Mouse (Mus musculus) olfactory bulb, adult 2 months (tissue): Measurements from ENCODE around the gene Med25. TPM values are rescaled to one million over a fixed set of nuclear protein-coding genes. Genes with fewer than 3 reads are reported as not detected.

Experiments
- H3K27ac ChIP-seq: fragments of 200-500 bp; 2 replicates; pipeline ENCODE4 v1.5.1; 2012; ENCODE audit warnings: low read depth, low read length; ENCODE audit not compliant: insufficient read depth
- H3K4me1 ChIP-seq: fragments of 200-500 bp; 2 replicates; pipeline ENCODE4 v1.6.1; 2012; ENCODE audit warnings: low read length; ENCODE audit not compliant: control insufficient read depth, insufficient read depth
- H3K4me3 ChIP-seq: fragments of 200-500 bp; 2 replicates; pipeline ENCODE4 v1.5.1; 2012; ENCODE audit warnings: mild to moderate bottlenecking, low read depth, low read length, moderate library complexity; ENCODE audit not compliant: insufficient read depth
- CTCF ChIP-seq: fragments of 200-500 bp; IDR thresholded peaks from 2 replicates; pipeline ENCODE4 v1.5.1; 2012; ENCODE audit warnings: low read depth, mild to moderate bottlenecking, low read length, moderate library complexity; ENCODE audit not compliant: insufficient read depth
- POLR2A ChIP-seq: fragments of 200-500 bp; IDR thresholded peaks from 2 replicates; pipeline ENCODE4 v1.6.1; 2012; ENCODE audit warnings: mild to moderate bottlenecking, low read depth, low read length, moderate library complexity; ENCODE audit not compliant: insufficient read depth
- WGBS: fragments of 180-500 bp; shearing (Covaris S2); methylation state at CpG from one replicate; pipeline ENCODE4 v1.1.7; 2018; 5-methylcytosine and 5-hydroxymethylcytosine counted together
- polyA plus RNA-seq: library from polyadenylated mRNA; stranded (reverse); fragments of >200 nt; gene quantifications from 2 replicates; pipeline ENCODE4 v1.2.4, GENCODE M21; 2012; ENCODE audit warnings: low replicate concordance; ENCODE audit not compliant: missing spikeins, insufficient read depth, insufficient read length

The Med25 gene
- polyA plus RNA-seq, 1 experiment = not detected

- TF ChIP-seq CTCF (peak; percentile 68), POLR2A (no peak)
- 40% methylated on average over 22 of the region's 22 CpGs for WGBS
- Histone ChIP-seq H3K4me3 (no peak overlapping the region), H3K27ac (no peak overlapping the region), H3K4me1 (peaks cover 52% of the 10 kb centered on the region)
These were observed 31.7 kb downstream of the Med25 start for GRCm38 (mm10) chr7:44860576-44861428.

GRCm38 (mm10) chr7:44859896-44860295, 32.6 kb downstream of the Med25 start:
- Histone ChIP-seq H3K4me1 (peaks cover 47% of the 10 kb centered on the region), H3K27ac (no peak overlapping the region), H3K4me3 (no peak overlapping the region)
- TF ChIP-seq POLR2A = no peak
- no peak for TF ChIP-seq CTCF
- 89% methylated on average over 11 of the region's 11 CpGs for WGBS

- 27% methylated on average over 8 of the region's 8 CpGs for WGBS
- Histone ChIP-seq H3K27ac (no peak overlapping the region), H3K4me1 (peaks cover 41% of the 10 kb centered on the region), H3K4me3 (peak overlapping the region; percentile 91)
- TF ChIP-seq POLR2A (no peak), CTCF (no peak)
These were observed 34.6 kb downstream of the Med25 start for GRCm38 (mm10) chr7:44857905-44858304.

GRCm38 (mm10) chr7:44857042-44857552, 35.4 kb downstream of the Med25 start, which contains the start of gene Pnkp:
Pnkp (plus strand) TSS chr7:44857139.
- Histone ChIP-seq H3K4me1 (peaks cover 44% of the 10 kb centered on the region), H3K27ac (peak within 1 kb of the TSS; percentile 59), H3K4me3 (peak within 1 kb of the TSS; percentile 91)
- under 1% methylated on average over 32 of the region's 32 CpGs for WGBS
- TF ChIP-seq CTCF (no peak), POLR2A (peak; percentile 54; the same call in 1 of the 2 replicates)

- peak overlapping the region; percentile 59 for H3K27ac ChIP-seq
- H3K4me3 ChIP-seq = no peak overlapping the region
- WGBS = 68% methylated on average over 9 of the region's 9 CpGs
- TF ChIP-seq POLR2A (no peak), CTCF (no peak)
- peaks cover 47% of the 10 kb centered on the region for H3K4me1 ChIP-seq
These were observed 36.1 kb downstream of the Med25 start for GRCm38 (mm10) chr7:44856265-44856916.

- Histone ChIP-seq H3K4me1 (peaks cover 47% of the 10 kb centered on the region), H3K4me3 (peak overlapping the region; percentile 60), H3K27ac (peak overlapping the region; percentile 87)
- TF ChIP-seq CTCF = no peak
- TF ChIP-seq POLR2A = no peak
- 20% methylated on average over 10 of the region's 10 CpGs for WGBS
These were observed 37.5 kb downstream of the Med25 start for GRCm38 (mm10) chr7:44855036-44855435.

GRCm38 (mm10) chr7:44854356-44855031, 38.0 kb downstream of the Med25 start:
- peaks cover 43% of the 10 kb centered on the region for H3K4me1 ChIP-seq
- 6% methylated on average over 45 of the region's 45 CpGs for WGBS

GRCm38 (mm10) chr7:44853596-44854355, 38.7 kb downstream of the Med25 start:
- H3K4me1 ChIP-seq = peaks cover 43% of the 10 kb centered on the region

More at GRCm38 (mm10) chr7:44854356-44855031, 38.0 kb downstream of the Med25 start:
- Histone ChIP-seq H3K27ac (peak overlapping the region; percentile 87), H3K4me3 (peak overlapping the region; percentile 60)
- TF ChIP-seq CTCF = no peak
- peak; percentile 48; the same call in 1 of the 2 replicates for TF ChIP-seq POLR2A

More at GRCm38 (mm10) chr7:44853596-44854355, 38.7 kb downstream of the Med25 start:
- WGBS = 21% methylated on average over 26 of the region's 26 CpGs
- TF ChIP-seq CTCF (no peak), POLR2A (no peak)
- H3K27ac ChIP-seq = peak overlapping the region; percentile 87
- peak overlapping the region; percentile 60 for H3K4me3 ChIP-seq
